8 mouse cellular contexts compared by ENCODE assay signal in the genomic region with DNA sequence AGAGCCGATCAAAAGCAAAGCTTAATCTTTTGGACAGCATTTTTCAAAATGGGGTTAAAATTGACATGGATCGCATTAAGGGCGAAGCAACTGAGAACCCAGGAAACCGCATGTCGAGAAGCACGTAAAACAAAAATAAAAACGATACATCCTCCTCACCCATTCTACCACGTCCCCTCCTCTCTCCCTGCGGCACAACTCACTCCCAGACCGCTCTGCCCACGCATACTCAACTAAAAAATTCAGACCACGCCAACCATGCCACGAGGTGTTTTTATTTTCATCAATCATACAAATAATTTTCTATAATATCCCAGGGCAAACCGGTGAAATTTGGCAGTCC. TPM values are rescaled to one million over a fixed set of nuclear protein-coding genes. Genes with fewer than 3 reads are reported as not detected.
DNase-seq lines count a peak whose midpoint lies in the region; ATAC-seq lines count a peak whose summit lies in the region.

No protein-coding gene starts in this region.

- peaks cover 9% of the 10 kb centered on the region in 2 experiments; a peak in 2 of 4 replicates for H3K4me1 ChIP-seq in heart, embryonic 14.5 days (ENCODE audit: control insufficient read depth in 2 of 2, insufficient read depth in 2 of 2, low read length in 2 of 2)
- H3K4me1 ChIP-seq in embryonic facial prominence, embryonic 14.5 days (ENCODE audit: control insufficient read depth, insufficient read depth, low read length) = peaks cover 20% of the 10 kb centered on the region
- H3K4me1 ChIP-seq in limb, embryonic 13.5 days = peaks cover 48% of the 10 kb centered on the region
- peaks cover 19% of the 10 kb centered on the region for H3K4me1 ChIP-seq in stomach, embryonic 15.5 days

- H3K27ac ChIP-seq in heart, embryonic 14.5 days (replicated peaks in 1 of 2; ENCODE audit: control insufficient read depth in 1 of 2, insufficient read depth in 1 of 2, low read depth in 2 of 2, low read length in 2 of 2) = peak overlapping the region; percentile 2 to 26; a peak in 3 of 4 replicates
- H3K27ac ChIP-seq in embryonic facial prominence, embryonic 14.5 days (replicated peaks; ENCODE audit: low read depth, low read length) = peak overlapping the region; percentile 56
- 0 out of 2 replicates have a peak overlapping the region, but pooled peaks have one; percentile 15 for H3K27ac ChIP-seq in limb, embryonic 13.5 days
- no peak overlapping the region for H3K27ac ChIP-seq in stomach, embryonic 15.5 days

- no peak for DNase-seq in heart, postnatal 4 days
- DNase-seq in CD8-positive naive resting alpha-beta T cell, adult 2 months (ENCODE audit: low read depth in 2 of 2, low spot score in 2 of 2) = peak; percentile 40 to 42
- no peak for DNase-seq in embryonic facial prominence, embryonic 14.5 days (ENCODE audit: low spot score)
- DNase-seq in ovary, postnatal 10 days (ENCODE audit: low spot score) = no peak

- no peaks in the 10 kb centered on the region for H3K27me3 ChIP-seq in heart, embryonic 14.5 days (ENCODE audit: control insufficient read depth, insufficient read depth, low read length)
- H3K27me3 ChIP-seq in embryonic facial prominence, embryonic 14.5 days (replicated peaks; ENCODE audit: control insufficient read depth, insufficient read depth, low read length) = no peaks in the 10 kb centered on the region
- no peaks in the 10 kb centered on the region for H3K27me3 ChIP-seq in limb, embryonic 13.5 days
- H3K27me3 ChIP-seq in stomach, embryonic 15.5 days (replicated peaks) = no peaks in the 10 kb centered on the region

- WGBS in heart, embryonic 14.5 days = 2% methylated on average over 14 of the region's 14 CpGs
- WGBS in embryonic facial prominence, embryonic 14.5 days = under 1% methylated on average over 14 of the region's 14 CpGs
- 2% methylated on average over 14 of the region's 14 CpGs for WGBS in limb, embryonic 13.5 days
- WGBS in stomach, embryonic 15.5 days = 2% methylated on average over 14 of the region's 14 CpGs

- peak overlapping the region; percentile 92 for H3K9ac ChIP-seq in heart, embryonic 14.5 days (ENCODE audit: low read length)
- peak overlapping the region; percentile 96 for H3K9ac ChIP-seq in embryonic facial prominence, embryonic 14.5 days (ENCODE audit: low read depth, low read length)
- H3K9ac ChIP-seq in limb, embryonic 13.5 days = peak overlapping the region; percentile 99
- H3K9ac ChIP-seq in stomach, embryonic 15.5 days = no peak overlapping the region

- peak overlapping the region; percentile 87 for H3K4me2 ChIP-seq in heart, embryonic 14.5 days (ENCODE audit: low read length)
- peak overlapping the region; percentile 83 for H3K4me2 ChIP-seq in embryonic facial prominence, embryonic 14.5 days (ENCODE audit: low read depth, low read length)
- peak overlapping the region; percentile 79 for H3K4me2 ChIP-seq in limb, embryonic 13.5 days (replicated peaks)
- H3K4me2 ChIP-seq in stomach, embryonic 15.5 days = peak overlapping the region; percentile 80

- no peak for ATAC-seq in heart, embryonic 14.5 days (ENCODE audit: insufficient number of reproducible peaks, insufficient read depth, low FRiP score, low read depth)
- no peak for ATAC-seq in embryonic facial prominence, embryonic 14.5 days (ENCODE audit: low read depth)
- no peak for ATAC-seq in limb, embryonic 13.5 days (ENCODE audit: low FRiP score, low read depth)
- no peak for ATAC-seq in stomach, embryonic 15.5 days (ENCODE audit: insufficient read depth, low FRiP score, low read depth)
- no peak for ATAC-seq in frontal cortex, adult (ENCODE audit: low TSS enrichment)

- no peaks in the 10 kb centered on the region for H3K9me3 ChIP-seq in heart, embryonic 14.5 days (ENCODE audit: control insufficient read depth, low read length)
- H3K9me3 ChIP-seq in embryonic facial prominence, embryonic 14.5 days (ENCODE audit: control insufficient read depth, low read length) = no peaks in the 10 kb centered on the region
- no peaks in the 10 kb centered on the region for H3K9me3 ChIP-seq in limb, embryonic 13.5 days
- no peaks in the 10 kb centered on the region for H3K9me3 ChIP-seq in stomach, embryonic 15.5 days

- H3K4me3 ChIP-seq in heart, embryonic 14.5 days (ENCODE audit: control insufficient read depth in 1 of 2, insufficient read depth in 1 of 2, low read depth in 1 of 2, low read length in 2 of 2) = peak overlapping the region; percentile 60 to 76
- peak overlapping the region; percentile 87 for H3K4me3 ChIP-seq in embryonic facial prominence, embryonic 14.5 days (ENCODE audit: low read depth, low read length)
- peak overlapping the region; percentile 89 for H3K4me3 ChIP-seq in limb, embryonic 13.5 days
- peak overlapping the region; percentile 74 for H3K4me3 ChIP-seq in stomach, embryonic 15.5 days (replicated peaks)

- no peaks in the 10 kb centered on the region for H3K36me3 ChIP-seq in heart, embryonic 14.5 days (ENCODE audit: control insufficient read depth, insufficient read depth, low read length)
- no peaks in the 10 kb centered on the region for H3K36me3 ChIP-seq in embryonic facial prominence, embryonic 14.5 days (ENCODE audit: control insufficient read depth, insufficient read depth, low read length)
- no peaks in the 10 kb centered on the region for H3K36me3 ChIP-seq in limb, embryonic 13.5 days
- 0 out of 2 replicates have a peak, but pooled peaks cover 2% of the 10 kb centered on the region for H3K36me3 ChIP-seq in stomach, embryonic 15.5 days

RNA-seq across cellular contexts. Expression of a gene that starts 1.5 kb away (rescaled TPM):
- polyA plus RNA-seq in heart, embryonic 14.5 days (2014; fragmentation: Nextera tagmentation; extraction: Ambion mirVana) = 1,599 and 1,682 TPM in 2 replicates
- 100 to 1,000 TPM; 848 to 855 TPM for total RNA-seq in heart, postnatal 4 days (2021)
- polyA plus RNA-seq in embryonic facial prominence, embryonic 14.5 days (2014; fragmentation: Nextera tagmentation; extraction: Ambion mirVana) = 2,276 and 2,340 TPM in 2 replicates
- polyA plus RNA-seq in limb, embryonic 13.5 days (2015; fragmentation: Nextera tagmentation; extraction: Ambion mirVana) = 2,406 and 2,417 TPM in 2 replicates
- polyA plus RNA-seq in stomach, embryonic 15.5 days (2015; fragmentation: Nextera tagmentation; extraction: Ambion mirVana) = 1,706 and 1,913 TPM in 2 replicates

RNA-seq across cellular contexts. Expression of a gene that starts 57.3 kb away (rescaled TPM):
- polyA plus RNA-seq in heart, embryonic 14.5 days (2014; fragmentation: Nextera tagmentation; extraction: Ambion mirVana) = 60.8 and 62.5 TPM in 2 replicates
- total RNA-seq in heart, postnatal 4 days (2021) = 10 to 100 TPM; 95.8 to 98.9 TPM
- 45.4 and 47.0 TPM in 2 replicates for polyA plus RNA-seq in embryonic facial prominence, embryonic 14.5 days (2014; fragmentation: Nextera tagmentation; extraction: Ambion mirVana)
- 39.3 and 39.7 TPM in 2 replicates for polyA plus RNA-seq in limb, embryonic 13.5 days (2015; fragmentation: Nextera tagmentation; extraction: Ambion mirVana)
- 46.2 and 50.7 TPM in 2 replicates for polyA plus RNA-seq in stomach, embryonic 15.5 days (2015; fragmentation: Nextera tagmentation; extraction: Ambion mirVana)

Comparison
In these comparisons a context has a peak if more than half of its experiments do, and no peak if none do; other contexts are left out.
1. DNase-seq: peak in CD8-positive naive resting alpha-beta T cell, adult 2 months (2 of 2); none in heart, postnatal 4 days (single experiment), embryonic facial prominence, embryonic 14.5 days (single experiment) and ovary, postnatal 10 days (single experiment).
2. Peak in every context shown above with its lines, with median percentiles within 50 percentile points of each other: H3K4me2 ChIP-seq and H3K4me3 ChIP-seq.